Mouse (Mus musculus): ENCODE measurements around the gene Grtp1. TPM values are rescaled to one million over a fixed set of nuclear protein-coding genes. Genes with fewer than 3 reads are reported as not detected.

Gene Grtp1
- polyA plus RNA-seq, 1 experiment from 2014 or later = 17.1 TPM

DNA sequence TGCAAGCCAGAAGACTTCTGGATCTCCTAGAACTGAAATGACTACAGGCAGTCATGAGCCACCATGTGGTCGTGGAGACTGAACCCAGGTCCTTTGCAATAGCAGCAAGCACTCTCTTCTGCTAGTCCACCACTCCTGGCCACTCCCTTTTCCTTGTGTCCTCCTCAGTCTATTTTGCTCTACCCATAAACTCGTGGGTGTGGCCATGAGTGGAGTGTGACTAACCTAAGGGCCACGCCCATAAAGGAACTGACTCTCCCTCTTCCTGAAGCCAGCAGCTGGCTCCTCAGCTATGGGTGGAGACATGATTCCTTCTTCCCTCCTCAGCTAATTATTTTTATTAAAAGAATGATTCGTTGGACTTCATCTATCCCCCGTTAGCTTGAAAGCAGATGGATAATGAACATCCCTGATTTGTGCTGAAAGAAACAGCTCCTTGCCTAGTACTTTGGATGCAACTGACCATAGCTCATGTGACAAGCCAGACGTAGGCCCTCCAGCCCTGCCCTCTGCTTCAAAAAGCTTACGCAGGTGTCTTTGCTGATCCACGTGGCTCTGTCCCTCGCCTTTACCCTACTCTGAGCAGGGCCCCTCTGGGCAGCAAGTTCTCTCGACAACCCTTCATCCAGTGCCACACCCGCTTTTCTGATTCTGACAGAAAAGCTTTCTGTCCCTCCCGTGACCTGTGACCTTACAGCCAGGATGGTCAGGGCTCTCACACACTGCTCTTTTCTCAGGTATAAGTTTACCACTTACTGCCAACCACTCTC, 4.1 kb upstream of the Grtp1 start:
- H3K27me3 ChIP-seq (replicated peaks) = peaks cover 27% of the 10 kb centered on the region
- WGBS = 64% methylated on average over 12 of the region's 12 CpGs
- H3K4me3 ChIP-seq = peak overlapping the region; percentile 2; the same call in 1 of the 2 replicates
- peak overlapping the region; percentile 49; the same call in 1 of the 2 replicates for H3K27ac ChIP-seq (replicated peaks)
- H3K9me3 ChIP-seq = no peaks in the 10 kb centered on the region
- peaks cover 62% of the 10 kb centered on the region for H3K4me1 ChIP-seq
- H3K9ac ChIP-seq = 0 out of 2 replicates have a peak overlapping the region, but pooled peaks have one; percentile 19
- H3K36me3 ChIP-seq = no peaks in the 10 kb centered on the region
- peak overlapping the region; percentile 40 for H3K4me2 ChIP-seq
- ATAC-seq (ENCODE audit: extremely low read depth, insufficient number of reproducible peaks, low FRiP score, low TSS enrichment) = peak; percentile 42; the same call in 1 of the 2 replicates

DNA sequence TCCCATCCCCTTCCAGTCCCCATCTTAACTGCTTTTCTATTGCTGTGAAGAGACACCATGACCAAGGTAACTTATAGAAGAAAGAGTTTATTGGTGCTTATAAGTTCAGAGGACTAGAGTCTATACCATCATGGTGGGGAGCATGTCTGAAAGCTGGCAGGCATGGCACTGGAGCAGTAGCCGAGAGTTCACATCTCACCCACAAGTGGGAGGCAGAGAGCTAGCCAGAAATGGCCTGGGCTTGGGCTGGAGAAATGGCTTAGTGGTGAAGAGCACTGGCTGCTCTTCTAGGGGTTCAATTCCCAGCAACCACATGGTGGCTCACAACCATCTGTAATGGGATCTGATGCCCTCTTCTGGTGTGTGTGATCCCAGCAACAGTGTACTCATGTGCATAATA, 3.1 kb upstream of the Grtp1 start:
- Histone ChIP-seq H3K9ac (no peak overlapping the region), H3K4me3 (peak overlapping the region; percentile 89), H3K4me1 (peaks cover 56% of the 10 kb centered on the region), H3K27ac (replicated peaks) (peak overlapping the region; percentile 53), H3K36me3 (no peaks in the 10 kb centered on the region), H3K4me2 (peak overlapping the region; percentile 89), H3K27me3 (replicated peaks) (peaks cover 35% of the 10 kb centered on the region), H3K9me3 (no peaks in the 10 kb centered on the region)
- ATAC-seq (ENCODE audit: extremely low read depth, insufficient number of reproducible peaks, low FRiP score, low TSS enrichment) = no peak
- 77% methylated on average over 1 of the region's 1 CpGs for WGBS

DNA sequence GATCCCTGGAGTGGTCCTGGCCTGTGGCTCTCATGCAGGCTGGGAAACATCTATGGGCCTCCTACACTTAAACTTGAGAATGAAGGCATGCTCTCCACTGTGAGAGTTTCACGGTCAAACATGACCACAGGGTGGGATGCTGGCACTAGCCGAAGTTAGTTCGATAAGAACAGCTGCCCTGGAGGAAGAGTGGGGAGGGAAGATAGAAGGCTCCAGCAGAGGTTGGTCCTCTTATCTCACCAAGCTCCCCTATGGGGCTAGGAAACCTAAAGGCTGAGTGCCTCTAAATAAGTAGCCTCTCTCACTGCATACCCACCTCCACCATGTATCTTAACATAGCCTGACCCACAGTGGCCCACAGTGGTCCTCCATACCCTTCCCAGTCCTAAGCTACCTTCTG, 2.4 kb upstream of the Grtp1 start:
- Histone ChIP-seq H3K4me3 (peak overlapping the region; percentile 89), H3K4me2 (peak overlapping the region; percentile 89), H3K9ac (peak overlapping the region; percentile 89), H3K9me3 (no peaks in the 10 kb centered on the region), H3K27me3 (replicated peaks) (peaks cover 35% of the 10 kb centered on the region), H3K36me3 (no peaks in the 10 kb centered on the region), H3K27ac (replicated peaks) (peak overlapping the region; percentile 53), H3K4me1 (peaks cover 49% of the 10 kb centered on the region)
- no peak for ATAC-seq (ENCODE audit: extremely low read depth, insufficient number of reproducible peaks, low FRiP score, low TSS enrichment)
- 49% methylated on average over 3 of the region's 3 CpGs for WGBS

DNA sequence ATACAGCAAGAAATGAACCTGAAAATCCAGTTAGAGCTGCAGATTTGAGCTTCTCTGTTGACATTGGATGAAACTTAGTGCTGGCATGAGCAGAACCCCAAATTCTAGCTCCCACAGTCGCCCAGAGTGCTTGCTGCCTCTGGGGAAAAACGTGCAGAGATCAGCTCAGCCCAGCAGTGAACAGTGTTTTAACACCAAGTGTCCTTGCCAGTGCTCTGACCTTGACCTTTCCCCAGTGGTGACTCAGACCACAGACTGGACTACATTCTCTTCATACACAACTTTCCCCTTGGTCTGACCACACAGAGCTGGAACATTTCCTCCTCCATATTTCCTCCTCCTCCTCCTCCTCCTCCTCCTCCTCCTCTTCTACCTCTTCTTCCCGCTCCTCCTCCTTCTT, 1.6 kb upstream of the Grtp1 start:
- WGBS = 44% methylated on average over 3 of the region's 3 CpGs
- peak overlapping the region; percentile 89 for H3K4me3 ChIP-seq

DNA sequence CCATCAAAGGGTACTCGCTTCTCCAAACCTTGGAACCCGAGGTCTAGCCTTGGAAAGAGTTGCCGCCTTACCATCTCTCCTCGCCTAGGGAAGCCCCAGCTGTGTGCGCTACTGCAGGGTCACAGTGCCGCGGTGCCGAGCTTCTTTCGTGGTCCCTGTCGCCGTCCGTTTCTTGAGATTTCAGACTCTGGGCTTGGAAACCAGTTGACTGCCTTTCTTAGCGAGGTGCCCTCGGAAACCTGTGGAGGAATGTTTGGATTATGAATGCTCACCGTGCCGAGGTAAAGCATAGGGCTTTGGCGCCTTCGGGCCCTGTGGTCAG, 554 bp upstream of the Grtp1 start:
- Histone ChIP-seq H3K4me2 (peak overlapping the region; percentile 89), H3K4me3 (peak overlapping the region; percentile 89), H3K9ac (peak overlapping the region; percentile 89), H3K9me3 (no peaks in the 10 kb centered on the region), H3K27ac (replicated peaks) (peak overlapping the region; percentile 53), H3K4me1 (peaks cover 33% of the 10 kb centered on the region), H3K27me3 (replicated peaks) (peaks cover 41% of the 10 kb centered on the region), H3K36me3 (0 out of 2 replicates have a peak, but pooled peaks cover 3% of the 10 kb centered on the region)
- ATAC-seq (ENCODE audit: extremely low read depth, insufficient number of reproducible peaks, low FRiP score, low TSS enrichment) = no peak
- 1% methylated on average over 18 of the region's 18 CpGs for WGBS

More for the DNA sequence above, 1.6 kb upstream of the Grtp1 start:
- H3K27me3 ChIP-seq (replicated peaks) = peaks cover 35% of the 10 kb centered on the region
- no peaks in the 10 kb centered on the region for H3K9me3 ChIP-seq
- no peaks in the 10 kb centered on the region for H3K36me3 ChIP-seq
- peak overlapping the region; percentile 89 for H3K4me2 ChIP-seq
- H3K27ac ChIP-seq (replicated peaks) = peak overlapping the region; percentile 53
- no peak for ATAC-seq (ENCODE audit: extremely low read depth, insufficient number of reproducible peaks, low FRiP score, low TSS enrichment)
- peak overlapping the region; percentile 89 for H3K9ac ChIP-seq
- H3K4me1 ChIP-seq = peaks cover 41% of the 10 kb centered on the region

DNA sequence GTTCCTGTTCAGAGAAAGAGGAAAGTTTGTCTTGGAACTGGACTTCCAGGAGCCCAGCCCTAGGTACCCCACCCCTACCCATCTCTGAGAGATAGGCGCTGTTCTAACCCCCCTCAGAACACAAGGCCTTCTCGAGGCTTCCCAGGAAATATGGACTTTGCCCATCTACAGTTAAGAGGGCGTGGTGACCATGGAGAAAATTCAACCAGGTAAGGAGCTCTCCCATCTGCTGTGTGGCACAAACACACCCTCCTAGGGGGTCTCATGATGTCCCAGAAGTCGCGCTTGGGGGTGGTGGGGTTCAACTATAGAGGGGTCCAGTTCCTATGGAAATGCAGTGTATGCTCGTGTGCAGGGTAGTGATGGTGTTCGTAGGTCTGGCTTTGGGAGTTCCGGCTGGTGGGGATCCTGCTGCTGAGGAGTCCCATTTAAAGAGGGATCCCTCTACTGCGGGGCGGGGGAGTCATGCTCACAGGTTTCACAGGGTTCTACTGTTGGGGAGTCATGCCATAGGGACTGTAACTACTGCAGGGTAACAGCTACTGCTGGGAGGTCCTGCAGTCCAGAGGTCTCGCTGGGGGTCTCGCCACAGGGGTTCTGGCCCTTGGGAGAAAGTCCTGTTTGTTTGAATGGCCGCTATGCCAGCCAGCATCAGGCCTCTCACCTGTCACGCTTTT, 897 bp downstream of the Grtp1 start:
- WGBS = 34% methylated on average over 14 of the region's 14 CpGs
- Histone ChIP-seq H3K27ac (replicated peaks) (no peak overlapping the region), H3K9ac (peak overlapping the region; percentile 89), H3K4me3 (peak overlapping the region; percentile 89), H3K9me3 (no peaks in the 10 kb centered on the region), H3K27me3 (replicated peaks) (peaks cover 44% of the 10 kb centered on the region), H3K36me3 (0 out of 2 replicates have a peak, but pooled peaks cover 3% of the 10 kb centered on the region), H3K4me2 (peak overlapping the region; percentile 89), H3K4me1 (peaks cover 22% of the 10 kb centered on the region)
- ATAC-seq (ENCODE audit: extremely low read depth, insufficient number of reproducible peaks, low FRiP score, low TSS enrichment) = no peak

DNA sequence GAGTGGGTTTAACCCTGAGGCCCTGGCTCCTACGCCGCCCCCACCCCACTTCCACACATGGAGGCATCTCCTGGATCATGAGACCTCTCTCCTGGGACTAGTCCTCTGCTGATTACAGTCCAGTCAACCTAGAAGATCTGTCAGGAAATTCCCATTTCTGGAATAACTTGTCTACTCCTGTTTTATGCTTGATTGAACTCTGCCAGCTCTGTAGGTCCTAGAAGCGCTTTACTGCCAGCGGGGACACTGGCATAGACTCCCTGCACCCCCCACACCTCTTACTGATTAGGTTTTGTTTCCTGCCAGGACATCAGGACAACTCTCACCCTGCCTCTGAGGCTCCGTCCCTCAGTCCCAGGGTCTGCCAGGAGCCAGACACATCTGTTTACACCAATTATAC, 2.9 kb downstream of the Grtp1 start:
- no peaks in the 10 kb centered on the region for H3K9me3 ChIP-seq
- peaks cover 41% of the 10 kb centered on the region for H3K27me3 ChIP-seq (replicated peaks)
- H3K36me3 ChIP-seq = 0 out of 2 replicates have a peak, but pooled peaks cover 3% of the 10 kb centered on the region
- no peak overlapping the region for H3K27ac ChIP-seq (replicated peaks)
- 89% methylated on average over 5 of the region's 5 CpGs for WGBS
- no peak for ATAC-seq (ENCODE audit: extremely low read depth, insufficient number of reproducible peaks, low FRiP score, low TSS enrichment)
- 0 out of 2 replicates have a peak overlapping the region, but pooled peaks have one; percentile 28 for H3K9ac ChIP-seq
- no peak overlapping the region for H3K4me3 ChIP-seq
- no peak overlapping the region for H3K4me2 ChIP-seq
- H3K4me1 ChIP-seq = peaks cover 21% of the 10 kb centered on the region

DNA sequence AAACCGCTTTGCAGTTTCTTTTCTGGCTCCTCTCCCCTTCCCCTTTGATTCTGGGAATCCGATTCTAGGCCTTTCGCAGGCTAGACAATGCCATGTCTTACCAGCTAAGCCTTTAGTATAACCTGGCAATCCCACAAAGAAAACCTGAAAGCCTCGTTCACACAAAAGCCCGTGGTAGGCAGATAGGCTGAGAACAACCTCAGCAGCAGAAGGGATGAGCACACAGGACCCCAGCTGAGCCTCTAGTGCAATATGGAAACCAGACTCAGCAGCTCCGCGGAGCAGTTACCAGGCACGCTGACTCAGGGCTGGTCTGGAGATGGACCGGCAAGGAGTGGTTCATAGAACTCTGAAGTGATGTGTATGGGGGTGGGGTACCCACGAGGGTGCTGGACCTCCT, 5.6 kb downstream of the Grtp1 start:
- H3K4me2 ChIP-seq = no peak overlapping the region
- ATAC-seq (ENCODE audit: extremely low read depth, insufficient number of reproducible peaks, low FRiP score, low TSS enrichment) = no peak
- no peaks in the 10 kb centered on the region for H3K9me3 ChIP-seq
- no peak overlapping the region for H3K27ac ChIP-seq (replicated peaks)
- peaks cover 9% of the 10 kb centered on the region; the same call in 1 of the 2 replicates for H3K4me1 ChIP-seq
- H3K9ac ChIP-seq = no peak overlapping the region; the same call in 1 of the 2 replicates
- peaks cover 19% of the 10 kb centered on the region for H3K27me3 ChIP-seq (replicated peaks)
- H3K4me3 ChIP-seq = no peak overlapping the region
- peaks cover 7% of the 10 kb centered on the region; the same call in 1 of the 2 replicates for H3K36me3 ChIP-seq
- 53% methylated on average over 10 of the region's 10 CpGs for WGBS

DNA sequence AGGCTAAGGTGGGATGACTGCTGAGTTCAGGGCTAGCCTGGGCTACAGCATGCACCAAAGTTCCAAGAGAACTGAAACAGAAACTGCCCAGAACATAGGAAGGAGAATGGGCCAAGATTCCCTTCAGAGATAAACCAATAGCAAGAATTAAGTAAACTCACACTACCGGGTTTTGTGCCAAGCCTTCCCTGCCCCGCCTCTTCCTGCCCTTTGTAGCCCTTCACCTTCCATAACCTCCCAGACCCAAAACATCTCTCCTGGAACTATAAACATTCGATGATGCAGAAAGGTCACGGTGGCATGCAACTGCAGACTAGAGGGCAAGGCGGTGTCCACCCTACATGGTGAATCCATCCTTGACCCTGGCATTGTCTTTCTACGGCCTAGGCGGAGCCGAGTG, 10.2 kb downstream of the Grtp1 start:
- Histone ChIP-seq H3K4me2 (no peak overlapping the region), H3K4me3 (no peak overlapping the region), H3K4me1 (no peaks in the 10 kb centered on the region), H3K9me3 (no peaks in the 10 kb centered on the region), H3K27me3 (replicated peaks) (no peaks in the 10 kb centered on the region), H3K36me3 (peaks cover 21% of the 10 kb centered on the region), H3K27ac (replicated peaks) (no peak overlapping the region), H3K9ac (no peak overlapping the region)
- ATAC-seq (ENCODE audit: extremely low read depth, insufficient number of reproducible peaks, low FRiP score, low TSS enrichment) = no peak
- 90% methylated on average over 8 of the region's 8 CpGs for WGBS

DNA sequence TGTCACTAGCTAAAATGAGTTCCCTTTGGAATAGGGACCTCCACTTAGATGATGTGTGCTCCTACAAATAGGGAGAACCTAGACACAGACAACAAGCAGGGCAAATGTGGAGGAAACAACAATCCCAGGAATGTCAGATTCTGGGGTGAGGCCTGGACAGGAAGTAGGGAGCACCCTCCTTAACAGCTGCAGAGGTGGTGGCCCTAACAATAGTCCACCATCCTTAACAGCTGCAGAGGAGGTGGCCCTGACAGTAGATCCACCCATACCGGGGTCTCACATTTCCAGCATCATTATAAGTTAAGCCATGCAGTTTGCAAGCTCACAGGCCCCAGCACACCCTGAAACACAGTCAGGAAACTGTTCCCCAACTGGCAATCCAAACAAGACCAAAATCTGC, 11.6 kb downstream of the Grtp1 start:
- Histone ChIP-seq H3K9ac (no peak overlapping the region), H3K36me3 (peaks cover 26% of the 10 kb centered on the region), H3K4me3 (no peak overlapping the region), H3K27me3 (replicated peaks) (no peaks in the 10 kb centered on the region), H3K4me2 (no peak overlapping the region), H3K4me1 (no peaks in the 10 kb centered on the region), H3K27ac (replicated peaks) (no peak overlapping the region), H3K9me3 (no peaks in the 10 kb centered on the region)
- ATAC-seq (ENCODE audit: extremely low read depth, insufficient number of reproducible peaks, low FRiP score, low TSS enrichment) = no peak
- WGBS = 78% methylated on average over 1 of the region's 1 CpGs

DNA sequence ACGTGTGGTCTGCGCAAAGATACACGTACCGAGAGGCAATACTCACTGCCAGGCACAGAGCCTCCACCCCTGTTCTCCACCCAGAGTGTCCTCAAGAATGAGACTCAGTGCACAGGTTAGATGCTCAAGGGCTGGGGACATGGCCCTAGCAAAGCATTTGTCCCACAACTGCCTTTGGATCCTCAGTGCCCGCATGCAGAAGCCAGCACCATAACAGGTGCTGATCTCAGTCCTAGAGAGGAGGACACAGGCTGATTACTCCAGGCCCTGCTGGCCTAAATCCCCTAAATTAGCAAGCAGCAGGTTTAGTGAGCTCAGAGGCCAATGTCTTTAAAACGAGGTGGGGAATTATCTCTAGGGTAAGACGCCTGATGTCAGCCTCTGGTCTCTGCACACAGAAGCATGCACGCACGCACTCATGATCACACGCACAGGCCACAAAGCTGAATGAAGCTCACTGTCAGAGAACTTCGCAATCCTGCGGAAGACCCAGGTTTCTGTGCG, 12.3 kb downstream of the Grtp1 start:
- H3K9ac ChIP-seq = no peak overlapping the region
- peaks cover 26% of the 10 kb centered on the region for H3K36me3 ChIP-seq
- H3K27me3 ChIP-seq (replicated peaks) = no peaks in the 10 kb centered on the region
- H3K4me2 ChIP-seq = no peak overlapping the region
- no peaks in the 10 kb centered on the region for H3K9me3 ChIP-seq
- no peak for ATAC-seq (ENCODE audit: extremely low read depth, insufficient number of reproducible peaks, low FRiP score, low TSS enrichment)
- no peaks in the 10 kb centered on the region for H3K4me1 ChIP-seq
- no peak overlapping the region for H3K4me3 ChIP-seq
- H3K27ac ChIP-seq (replicated peaks) = no peak overlapping the region
- 87% methylated on average over 13 of the region's 13 CpGs for WGBS
